Mouse (Mus musculus) kidney, adult 9 months (tissue): Measurements from ENCODE around the gene Tmem274.

Source experiments
- DNase-seq: peaks from one replicate; pipeline ENCODE4 v3.0.0; 2022

The Tmem274 gene

DNA sequence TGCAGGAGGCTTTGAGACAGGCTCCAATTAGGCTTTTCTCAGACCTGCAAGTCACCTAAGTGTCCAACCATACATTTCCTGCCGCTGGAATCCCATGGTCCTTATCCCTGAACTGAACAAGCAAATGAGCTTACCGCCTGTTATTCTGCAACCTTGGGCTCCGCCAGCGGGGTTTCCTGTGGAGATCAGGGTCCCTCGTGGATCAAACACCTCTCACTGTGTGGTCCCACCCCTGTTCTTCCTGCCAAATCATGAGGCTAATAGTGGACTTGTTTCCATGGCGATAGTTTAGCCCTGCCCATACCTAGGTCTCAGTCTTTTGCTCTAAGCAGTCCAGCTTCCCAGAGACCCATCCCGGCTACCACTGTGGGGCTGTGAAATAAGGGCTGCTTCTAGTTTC lies 49.2 kb downstream of the Tmem274 start:
- DNase-seq: no peak

DNA sequence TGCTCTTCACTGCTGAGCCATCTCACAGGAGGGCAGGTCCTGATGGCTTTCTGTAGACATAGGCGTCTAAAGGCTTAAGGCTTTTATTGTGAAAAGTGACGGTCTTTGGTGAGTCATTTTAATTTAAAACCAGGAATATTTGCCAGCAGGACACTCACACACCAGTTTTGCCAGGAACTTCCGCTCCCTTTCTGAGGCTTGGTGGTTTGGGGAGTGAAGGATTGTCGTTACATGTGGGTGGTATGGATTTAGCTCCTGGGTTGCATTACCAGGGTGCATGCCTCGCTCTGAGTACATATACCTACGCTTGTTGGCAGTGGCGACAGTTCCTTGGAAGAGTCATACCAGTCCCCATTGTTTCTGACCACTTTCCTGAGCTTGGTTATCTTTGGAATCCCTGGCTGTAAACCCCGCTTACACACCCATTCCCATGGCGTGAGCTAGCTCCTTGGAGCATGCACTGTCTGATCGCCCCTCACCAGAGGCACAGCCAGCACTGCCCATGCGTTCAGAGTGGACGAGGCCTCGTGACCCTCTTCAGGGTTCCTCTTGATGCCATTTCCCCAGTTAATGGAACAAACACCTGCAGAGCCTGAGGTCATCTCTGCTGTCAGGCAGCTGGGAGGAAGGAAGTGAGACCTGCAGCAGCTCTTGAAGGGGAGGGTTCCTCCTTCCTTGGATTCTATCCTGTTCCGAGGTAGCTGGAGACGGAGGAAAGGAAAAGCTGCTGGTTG lies 50.6 kb downstream of the Tmem274 start:
- no peak for DNase-seq

DNA sequence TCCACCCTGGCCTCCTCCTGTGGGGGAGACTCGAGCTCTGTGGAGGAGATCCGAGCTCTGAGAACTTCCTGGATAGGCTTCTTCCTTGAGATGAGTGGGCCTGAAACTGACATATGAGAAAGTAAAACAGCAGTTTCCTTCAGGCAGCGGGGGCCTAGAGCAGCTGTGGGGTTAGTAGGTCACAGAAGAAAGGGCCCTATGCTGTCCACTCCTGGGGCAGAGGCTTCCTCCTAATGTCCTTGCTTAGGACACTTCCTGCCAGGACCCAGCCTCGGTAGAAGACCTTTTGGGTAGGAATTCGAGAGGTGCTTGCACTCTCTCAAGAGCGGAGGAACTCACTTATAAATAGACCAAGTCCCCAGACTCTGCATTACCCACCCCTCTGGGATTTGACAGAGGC lies 52.5 kb downstream of the Tmem274 start:
- DNase-seq: no peak
